Mouse (Mus musculus): ENCODE measurements around the gene Dbi.

DNA sequence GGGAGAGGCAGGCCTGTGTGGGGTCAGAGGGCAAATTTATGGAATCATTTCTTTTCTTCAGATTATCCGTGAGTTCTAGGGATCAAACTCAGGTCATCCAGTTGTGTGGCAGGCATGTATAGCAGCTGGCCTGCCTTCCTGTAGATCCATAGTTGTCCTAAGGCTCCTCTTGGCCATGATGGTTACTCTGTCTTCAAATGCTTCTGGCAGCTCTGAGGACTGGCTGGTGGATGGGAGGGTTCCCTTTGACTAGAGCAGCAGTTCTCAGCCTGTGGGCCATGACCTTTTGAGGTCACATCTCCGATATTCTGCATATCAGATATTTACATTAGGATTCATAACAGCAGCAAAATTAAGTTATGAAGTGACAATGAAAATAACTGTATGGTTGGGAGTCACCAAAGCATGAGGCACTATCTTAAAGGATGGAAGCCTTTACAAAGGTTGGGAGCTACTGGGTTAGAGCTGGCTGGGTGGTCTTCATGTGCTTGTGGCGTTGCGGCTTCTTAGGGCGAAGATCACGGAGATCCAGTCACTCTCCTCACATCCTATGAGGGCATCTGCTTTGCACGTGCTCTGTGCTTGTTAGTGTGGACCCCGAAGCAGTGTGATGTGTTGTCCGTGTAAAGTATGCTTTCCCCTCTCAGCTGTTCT lies 37.7 kb upstream of the Dbi start:
- TF ChIP-seq POLR2A (IDR thresholded peaks at IDR 0.05; ENCODE audit: low read depth, low read length) (no peak), CTCF (IDR thresholded peaks at IDR 0.05; ENCODE audit: extremely low read depth, insufficient read length, insufficient replicate concordance, low read depth, low read length) (no peak)

Measured in small intestine, adult 2 months (tissue).